Mouse (Mus musculus) olfactory bulb, adult 2 months (tissue): ENCODE measurements around the gene Smarca4. TPM values are rescaled to one million over a fixed set of nuclear protein-coding genes. Genes with fewer than 3 reads are reported as not detected.

ENCODE experiments used
- H3K27ac ChIP-seq: fragments of 200-500 bp; 2 replicates; pipeline ENCODE4 v1.5.1; 2012; ENCODE audit warnings: low read depth, low read length; ENCODE audit not compliant: insufficient read depth
- H3K4me1 ChIP-seq: fragments of 200-500 bp; 2 replicates; pipeline ENCODE4 v1.6.1; 2012; ENCODE audit warnings: low read length; ENCODE audit not compliant: control insufficient read depth, insufficient read depth
- H3K4me3 ChIP-seq: fragments of 200-500 bp; 2 replicates; pipeline ENCODE4 v1.5.1; 2012; ENCODE audit warnings: mild to moderate bottlenecking, low read depth, low read length, moderate library complexity; ENCODE audit not compliant: insufficient read depth
- CTCF ChIP-seq: fragments of 200-500 bp; IDR thresholded peaks from 2 replicates; pipeline ENCODE4 v1.5.1; 2012; ENCODE audit warnings: low read depth, mild to moderate bottlenecking, low read length, moderate library complexity; ENCODE audit not compliant: insufficient read depth
- POLR2A ChIP-seq: fragments of 200-500 bp; IDR thresholded peaks from 2 replicates; pipeline ENCODE4 v1.6.1; 2012; ENCODE audit warnings: mild to moderate bottlenecking, low read depth, low read length, moderate library complexity; ENCODE audit not compliant: insufficient read depth
- WGBS: fragments of 180-500 bp; shearing (Covaris S2); methylation state at CpG from one replicate; pipeline ENCODE4 v1.1.7; 2018; 5-methylcytosine and 5-hydroxymethylcytosine counted together
- polyA plus RNA-seq: library from polyadenylated mRNA; stranded (reverse); fragments of >200 nt; gene quantifications from 2 replicates; pipeline ENCODE4 v1.2.4, GENCODE M21; 2012; ENCODE audit warnings: low replicate concordance; ENCODE audit not compliant: missing spikeins, insufficient read depth, insufficient read length

The Smarca4 gene
- polyA plus RNA-seq, 1 experiment: 109 TPM

DNA sequence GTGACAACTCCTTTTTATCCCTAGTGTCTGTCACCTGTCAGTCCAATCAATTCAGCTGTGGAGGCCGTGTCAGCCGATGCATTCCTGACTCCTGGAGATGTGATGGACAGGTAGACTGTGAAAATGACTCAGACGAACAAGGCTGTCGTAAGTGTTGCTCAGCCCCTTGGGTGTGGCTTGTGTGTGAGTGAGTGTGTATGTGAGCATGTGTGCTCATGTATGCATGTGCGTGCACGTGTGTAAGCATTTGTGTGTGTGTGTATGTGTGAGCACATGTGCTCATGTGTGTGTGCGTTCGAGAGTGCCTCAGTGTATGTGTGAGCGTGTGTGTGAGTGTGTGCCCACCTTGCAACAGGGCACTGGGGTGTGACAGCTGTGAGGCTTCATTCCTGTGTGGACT, 116.3 kb downstream of the Smarca4 start:
- Histone ChIP-seq H3K4me3 (no peak overlapping the region), H3K27ac (no peak overlapping the region), H3K4me1 (peaks cover 9% of the 10 kb centered on the region)
- WGBS: 95% methylated on average over 9 of the region's 9 CpGs
- TF ChIP-seq POLR2A: no peak

DNA sequence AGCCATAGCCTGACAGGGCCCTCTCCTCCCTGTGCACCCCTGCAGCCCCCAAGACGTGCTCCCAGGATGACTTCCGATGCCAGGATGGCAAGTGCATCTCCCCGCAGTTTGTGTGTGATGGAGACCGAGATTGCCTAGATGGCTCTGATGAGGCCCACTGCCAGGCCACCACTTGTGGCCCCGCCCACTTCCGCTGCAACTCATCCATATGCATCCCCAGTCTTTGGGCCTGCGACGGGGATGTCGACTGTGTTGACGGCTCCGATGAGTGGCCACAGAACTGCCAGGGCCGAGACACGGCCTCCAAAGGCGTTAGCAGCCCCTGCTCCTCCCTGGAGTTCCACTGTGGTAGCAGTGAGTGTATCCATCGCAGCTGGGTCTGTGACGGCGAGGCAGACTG, 117.5 kb downstream of the Smarca4 start:
- 74% methylated on average over 17 of the region's 17 CpGs for WGBS
- Histone ChIP-seq H3K4me3 (no peak overlapping the region), H3K4me1 (peaks cover 9% of the 10 kb centered on the region), H3K27ac (no peak overlapping the region)
- TF ChIP-seq CTCF (no peak), POLR2A (no peak)

DNA sequence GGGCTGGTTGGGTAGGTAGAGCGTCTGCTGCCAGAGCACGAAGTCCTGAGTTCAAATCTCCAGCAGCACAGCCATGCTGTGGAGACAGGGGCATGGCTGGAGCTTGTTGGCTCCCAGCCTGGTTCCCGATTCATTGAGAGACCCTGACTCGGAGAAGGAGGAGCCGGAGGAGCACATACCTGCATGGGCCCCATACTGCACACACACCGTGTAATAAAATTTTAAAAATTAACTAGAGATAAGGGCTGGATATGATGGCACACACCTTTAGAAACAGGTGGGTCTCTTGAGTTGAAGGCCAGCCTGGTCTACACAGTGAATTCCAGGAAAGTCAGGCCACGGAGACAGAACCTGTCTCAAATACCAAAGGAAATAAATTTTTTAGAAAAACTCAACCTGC, 118.0 kb downstream of the Smarca4 start:
- TF ChIP-seq POLR2A: no peak
- no peak for TF ChIP-seq CTCF
- H3K4me1 ChIP-seq: peaks cover 8% of the 10 kb centered on the region
- WGBS: 98% methylated on average over 7 of the region's 7 CpGs
- H3K4me3 ChIP-seq: no peak overlapping the region
- H3K27ac ChIP-seq: no peak overlapping the region

DNA sequence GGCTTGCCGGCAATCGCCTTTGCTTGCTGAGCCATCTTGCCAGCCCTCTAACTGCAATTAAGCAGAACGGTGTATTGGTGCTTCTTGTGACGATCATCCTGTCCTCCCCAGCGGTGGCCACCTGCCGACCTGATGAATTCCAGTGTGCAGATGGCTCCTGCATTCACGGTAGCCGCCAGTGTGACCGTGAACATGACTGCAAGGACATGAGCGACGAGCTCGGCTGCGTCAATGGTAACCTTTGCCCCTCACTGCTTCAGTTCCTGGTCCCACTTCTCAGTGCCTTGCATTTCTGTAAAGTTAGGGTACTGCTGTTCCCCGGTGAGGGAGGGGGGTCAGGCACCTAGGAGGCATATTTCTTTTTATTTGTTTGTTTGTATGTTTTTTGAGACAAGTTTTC, 119.2 kb downstream of the Smarca4 start:
- Histone ChIP-seq H3K27ac (no peak overlapping the region), H3K4me3 (no peak overlapping the region), H3K4me1 (no peaks in the 10 kb centered on the region)
- 94% methylated on average over 14 of the region's 14 CpGs for WGBS
- no peak for TF ChIP-seq POLR2A
- TF ChIP-seq CTCF: no peak

DNA sequence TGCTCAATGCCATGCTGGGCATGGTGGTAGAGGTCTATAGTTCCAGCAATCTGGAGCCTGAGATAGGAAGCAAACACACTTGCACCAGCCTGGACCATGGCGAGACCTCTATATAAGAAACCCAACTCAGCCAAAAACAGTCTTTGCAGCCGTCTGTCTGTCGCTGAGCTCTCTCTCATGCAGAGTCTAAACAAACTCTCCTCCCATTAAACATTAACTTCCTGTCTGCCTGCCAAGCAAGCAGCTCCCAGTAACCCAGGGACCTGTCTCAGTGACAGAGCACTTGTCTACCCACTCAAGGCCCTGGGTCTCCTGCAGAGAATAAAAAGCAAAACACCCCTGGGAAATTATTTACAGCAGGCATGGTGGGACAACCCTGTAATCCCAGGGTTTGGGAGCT, 120.6 kb downstream of the Smarca4 start:
- WGBS: 73% methylated on average over 3 of the region's 3 CpGs
- TF ChIP-seq POLR2A (no peak), CTCF (no peak)
- H3K27ac ChIP-seq: no peak overlapping the region
- H3K4me1 ChIP-seq: no peaks in the 10 kb centered on the region
- no peak overlapping the region for H3K4me3 ChIP-seq

DNA sequence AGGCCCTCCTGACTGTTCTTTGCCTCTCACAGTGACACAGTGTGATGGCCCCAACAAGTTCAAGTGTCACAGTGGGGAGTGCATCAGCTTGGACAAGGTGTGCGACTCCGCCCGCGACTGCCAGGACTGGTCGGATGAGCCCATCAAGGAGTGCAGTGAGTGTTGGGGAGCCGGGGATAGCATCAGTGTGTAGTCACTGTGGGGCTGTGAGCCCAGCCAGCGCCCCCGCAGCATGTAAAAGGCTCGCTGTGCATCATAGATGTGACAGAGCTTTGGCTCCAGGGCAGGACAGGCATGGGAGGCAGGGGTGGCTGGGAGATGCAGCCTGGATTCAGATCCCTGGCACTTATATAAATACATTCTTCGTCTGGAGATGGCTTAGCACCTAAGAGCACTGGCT, 121.2 kb downstream of the Smarca4 start:
- H3K27ac ChIP-seq: no peak overlapping the region
- no peak overlapping the region for H3K4me3 ChIP-seq
- H3K4me1 ChIP-seq: no peaks in the 10 kb centered on the region
- TF ChIP-seq POLR2A: no peak
- TF ChIP-seq CTCF: no peak
- WGBS: 89% methylated on average over 10 of the region's 10 CpGs

DNA sequence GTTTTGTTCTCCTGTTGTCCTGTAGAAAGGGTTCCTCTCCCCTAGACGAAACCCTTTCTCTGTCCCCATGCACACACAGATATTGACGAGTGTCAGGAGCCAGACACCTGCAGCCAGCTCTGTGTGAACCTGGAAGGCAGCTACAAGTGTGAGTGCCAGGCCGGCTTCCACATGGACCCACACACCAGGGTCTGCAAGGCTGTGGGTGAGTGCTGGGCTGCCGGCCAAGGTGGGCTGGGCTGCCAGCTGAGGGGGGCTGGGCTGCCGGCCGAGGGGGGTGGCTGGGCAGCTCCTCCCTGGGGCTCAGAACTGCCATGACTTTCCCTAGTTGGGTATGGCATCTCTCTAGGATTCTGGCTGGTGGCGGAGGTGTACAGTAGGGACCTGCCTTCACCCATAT, 122.8 kb downstream of the Smarca4 start:
- no peak overlapping the region for H3K4me3 ChIP-seq
- H3K27ac ChIP-seq: no peak overlapping the region
- 50% methylated on average over 7 of the region's 7 CpGs for WGBS
- no peaks in the 10 kb centered on the region for H3K4me1 ChIP-seq
- TF ChIP-seq POLR2A (no peak), CTCF (no peak)

DNA sequence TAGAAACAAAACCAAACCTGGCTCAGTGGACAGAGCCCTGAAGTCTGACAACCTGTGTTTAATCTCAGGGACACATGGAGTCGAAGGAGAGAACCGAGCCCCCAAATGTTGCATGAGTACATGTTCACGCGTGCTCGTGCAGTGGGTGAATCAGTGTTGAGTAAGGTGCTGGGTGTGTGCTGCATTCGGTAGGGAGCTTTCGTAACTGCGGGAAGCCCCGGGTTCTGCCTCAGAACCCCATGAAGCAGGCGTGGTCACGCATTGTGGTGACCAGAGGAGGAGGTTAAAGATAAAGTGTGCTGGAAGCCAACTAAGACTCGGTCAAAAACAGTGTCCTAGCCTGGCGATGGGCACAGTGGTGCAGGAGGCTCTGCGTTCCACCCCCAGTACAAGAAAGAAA, 124.5 kb downstream of the Smarca4 start:
- H3K4me1 ChIP-seq: no peaks in the 10 kb centered on the region
- no peak overlapping the region for H3K27ac ChIP-seq
- no peak overlapping the region for H3K4me3 ChIP-seq
- 95% methylated on average over 14 of the region's 14 CpGs for WGBS
- TF ChIP-seq POLR2A (no peak), CTCF (no peak)

DNA sequence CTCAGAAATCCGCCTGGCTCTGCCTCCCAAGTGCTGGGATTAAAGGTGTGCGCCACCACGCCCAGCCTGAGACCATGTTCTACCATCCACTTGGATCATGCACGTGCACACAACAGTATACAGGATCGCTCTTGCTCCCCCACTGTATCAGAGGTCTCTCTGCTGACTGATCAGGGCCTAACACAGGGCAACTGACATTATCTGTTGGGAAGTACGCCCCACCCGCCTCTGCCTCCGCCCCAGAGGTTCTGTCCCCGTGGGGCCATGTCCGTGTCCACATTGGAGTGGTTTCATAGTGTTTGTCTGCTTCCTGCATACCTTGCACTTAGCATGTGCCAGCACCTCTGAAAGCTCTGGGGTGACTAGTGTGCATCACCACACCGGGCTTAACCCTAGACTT, 125.5 kb downstream of the Smarca4 start:
- WGBS: 98% methylated on average over 11 of the region's 11 CpGs
- TF ChIP-seq POLR2A (no peak), CTCF (no peak)
- Histone ChIP-seq H3K27ac (no peak overlapping the region), H3K4me1 (no peaks in the 10 kb centered on the region), H3K4me3 (no peak overlapping the region)

DNA sequence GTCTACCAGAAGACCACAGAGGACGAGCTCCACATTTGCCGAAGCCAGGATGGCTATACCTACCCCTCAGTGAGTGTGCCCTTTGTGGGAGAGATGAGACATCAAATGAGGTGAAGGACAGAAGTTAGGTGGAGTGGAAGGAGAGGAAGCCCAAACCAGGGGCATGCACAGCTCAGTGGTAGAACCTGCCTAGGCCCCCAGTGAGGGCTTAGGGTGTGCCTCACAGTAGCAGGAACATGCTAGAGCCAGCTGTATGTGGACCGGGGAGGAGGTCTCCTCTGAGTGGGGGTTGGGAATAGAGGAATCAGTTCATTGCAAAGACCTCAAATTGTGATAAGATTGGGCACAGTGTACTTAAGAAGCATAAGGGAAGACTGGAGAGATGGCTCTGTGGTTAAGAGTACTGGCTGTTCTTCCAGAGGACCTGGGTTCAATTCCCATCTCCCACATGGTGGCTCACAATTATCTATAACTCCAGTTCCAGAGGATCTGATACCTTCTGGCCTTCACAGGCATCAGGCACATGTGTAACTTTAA, 131.3 kb downstream of the Smarca4 start:
- TF ChIP-seq CTCF (no peak), POLR2A (no peak)
- Histone ChIP-seq H3K27ac (no peak overlapping the region), H3K4me3 (no peak overlapping the region), H3K4me1 (peaks cover 4% of the 10 kb centered on the region)
- 90% methylated on average over 3 of the region's 3 CpGs for WGBS
